Mouse (Mus musculus) effector memory CD4-positive, alpha-beta T cell, adult 5 months (primary cell): ENCODE results near the gene Fitm2. TPM values are rescaled to one million over a fixed set of nuclear protein-coding genes. Genes with fewer than 3 reads are reported as not detected.

ENCODE experiments used
- polyA plus RNA-seq: library from polyadenylated mRNA; unstranded; fragments of 100-300 nt; shearing (Covaris generic); gene quantifications from one replicate; pipeline ENCODE4 v1.2.1, GENCODE M21; 2017

The Fitm2 gene
- 2.9 TPM for polyA plus RNA-seq

DNA sequence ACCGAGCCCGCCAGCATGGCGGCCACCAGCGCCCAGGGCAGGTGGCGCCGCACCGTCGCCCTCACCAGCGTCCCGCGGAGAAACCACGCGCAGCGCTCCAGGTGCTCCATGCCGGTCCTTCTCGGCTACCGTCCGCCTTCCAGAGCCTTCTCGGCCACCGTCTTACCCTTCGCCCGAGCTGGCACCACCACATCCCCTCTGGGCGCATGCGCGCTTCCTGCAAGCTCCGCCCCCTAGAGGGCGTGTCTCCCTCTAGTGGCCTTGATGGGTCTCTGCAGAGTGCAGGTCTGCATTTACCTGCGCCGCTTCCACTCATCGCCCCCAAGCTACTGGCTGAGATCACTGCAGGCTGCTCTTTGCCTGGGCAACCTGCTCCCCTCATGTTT lies at the start of gene Fitm2:
TSS of gene Fitm2 (minus strand) at position 164 of the 386 bp plus-strand sequence.

GRCm38 (mm10) chr2:163506300-163507004 lies 34.0 kb upstream of the Fitm2 start, which contains the start of gene Hnf4a:
Gene Hnf4a, plus strand, starts transcription at chr2:163506808.

DNA sequence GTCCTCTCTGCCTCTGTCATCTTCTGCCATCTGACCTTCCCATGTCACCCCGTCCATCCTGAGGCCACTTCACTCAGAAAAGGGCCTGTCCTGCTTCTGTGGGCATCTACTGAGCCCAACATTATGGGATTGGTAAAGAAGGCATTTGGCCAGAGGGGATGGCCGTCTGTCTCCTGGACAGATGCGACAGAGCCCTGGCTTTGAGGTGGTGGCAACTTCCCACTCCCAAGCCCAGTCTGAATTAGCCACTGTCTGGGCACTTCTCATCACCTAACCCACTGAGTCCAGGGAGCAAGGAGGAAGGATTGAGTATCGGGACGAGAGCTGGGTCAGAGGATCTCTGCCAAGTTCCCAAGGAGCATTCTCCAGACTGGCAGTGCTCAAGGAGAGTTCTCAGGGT lies 19.6 kb upstream of the Fitm2 start, which contains the start of gene R3hdml:
TSS of gene R3hdml (plus strand) at position 301 of the 400 bp plus-strand sequence.

DNA sequence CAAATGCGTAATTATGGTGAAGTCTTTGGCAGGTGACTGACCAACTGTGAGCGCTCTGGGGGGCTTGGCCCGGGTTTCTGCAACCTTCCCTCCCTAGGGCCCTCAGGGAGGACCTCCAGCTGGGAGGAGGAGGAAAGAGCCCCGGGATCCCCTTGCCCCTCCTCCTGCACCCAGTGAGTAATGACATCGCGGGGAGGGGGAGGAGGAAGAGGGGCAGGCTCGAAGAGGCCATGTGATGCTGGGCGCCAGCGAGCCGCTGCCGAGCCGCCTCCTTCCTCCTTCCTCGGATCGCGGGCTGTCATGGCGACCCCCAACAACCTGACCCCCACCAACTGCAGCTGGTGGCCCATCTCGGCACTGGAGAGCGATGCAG lies 34.2 kb downstream of the Fitm2 start, which contains the start of gene Gdap1l1:
TSS of gene Gdap1l1 (plus strand) at position 231 of the 373 bp plus-strand sequence.

GRCm38 (mm10) chr2:163424597-163424996 lies 47.8 kb downstream of the Fitm2 start, which contains the start of gene Oser1:
Gene Oser1, minus strand, starts transcription at chr2:163424697.

Other genes with a start within 250 kb of the Fitm2 start
- not detected for gene Jph2, start 74.6 kb downstream of the Fitm2 start, polyA plus RNA-seq
- 196 TPM for gene Oser1, start 47.9 kb downstream of the Fitm2 start, polyA plus RNA-seq
- gene Gdap1l1, start 34.2 kb downstream of the Fitm2 start, polyA plus RNA-seq, result not detected
- gene R3hdml, start 19.7 kb upstream of the Fitm2 start, polyA plus RNA-seq, result not detected
- not detected for gene Hnf4a, start 34.2 kb upstream of the Fitm2 start, polyA plus RNA-seq
- 44.4 TPM for gene Ttpal, start 129.7 kb upstream of the Fitm2 start, polyA plus RNA-seq
- 507 TPM for gene Serinc3, start 172.5 kb upstream of the Fitm2 start, polyA plus RNA-seq
- 3.5 TPM for gene Pkig, start 185.8 kb upstream of the Fitm2 start, polyA plus RNA-seq